Mouse (Mus musculus): ENCODE results near the gene Pla2g2f. TPM values are rescaled to one million over a fixed set of nuclear protein-coding genes. Genes with fewer than 3 reads are reported as not detected.
A peak's percentile ranks its signal among the peaks of the same experiment; 100 is the strongest.

Gene Pla2g2f
- polyA plus RNA-seq, 1 experiment from 2014 or later = 0.12 TPM

GRCm38 (mm10) chr4:138780300-138780699 is 22.9 kb upstream of the Pla2g2f start:
- 89% methylated on average over 5 of the region's 5 CpGs for WGBS

GRCm38 (mm10) chr4:138777417-138778407 is 20.3 kb upstream of the Pla2g2f start:
- Histone ChIP-seq H3K4me3 (ENCODE audit: low read depth, low read length) (no peak overlapping the region), H3K4me1 (replicated peaks; ENCODE audit: control insufficient read depth, insufficient read depth, low read length) (no peaks in the 10 kb centered on the region), H3K9me3 (ENCODE audit: control insufficient read depth, low read length) (no peaks in the 10 kb centered on the region), H3K4me2 (replicated peaks; ENCODE audit: low read depth, low read length) (no peak overlapping the region), H3K36me3 (ENCODE audit: control insufficient read depth, insufficient read depth, low read length) (no peaks in the 10 kb centered on the region), H3K27me3 (ENCODE audit: control insufficient read depth, insufficient read depth, low read length) (no peaks in the 10 kb centered on the region), H3K9ac (ENCODE audit: low read depth, low read length) (no peak overlapping the region), H3K27ac (ENCODE audit: low read depth, low read length) (peak overlapping the region; percentile 61)
- no peak for ATAC-seq (ENCODE audit: low FRiP score)
- DNase-seq (ENCODE audit: low spot score) = peak; percentile 56
- 56% methylated on average over 20 of the region's 20 CpGs for WGBS

More at GRCm38 (mm10) chr4:138780300-138780699, 22.9 kb upstream of the Pla2g2f start:
- ATAC-seq (ENCODE audit: low FRiP score) (no peak), DNase-seq (ENCODE audit: low spot score) (no peak)
- H3K4me2 ChIP-seq (replicated peaks; ENCODE audit: low read depth, low read length) = no peak overlapping the region
- no peak overlapping the region for H3K9ac ChIP-seq (ENCODE audit: low read depth, low read length)
- H3K27ac ChIP-seq (ENCODE audit: low read depth, low read length) = no peak overlapping the region
- no peaks in the 10 kb centered on the region for H3K27me3 ChIP-seq (ENCODE audit: control insufficient read depth, insufficient read depth, low read length)
- H3K4me3 ChIP-seq (ENCODE audit: low read depth, low read length) = no peak overlapping the region
- no peaks in the 10 kb centered on the region for H3K4me1 ChIP-seq (replicated peaks; ENCODE audit: control insufficient read depth, insufficient read depth, low read length)
- H3K36me3 ChIP-seq (ENCODE audit: control insufficient read depth, insufficient read depth, low read length) = no peaks in the 10 kb centered on the region
- H3K9me3 ChIP-seq (ENCODE audit: control insufficient read depth, low read length) = no peaks in the 10 kb centered on the region

- no peak for DNase-seq (ENCODE audit: low spot score)
- Histone ChIP-seq H3K36me3 (ENCODE audit: control insufficient read depth, insufficient read depth, low read length) (no peaks in the 10 kb centered on the region), H3K27me3 (ENCODE audit: control insufficient read depth, insufficient read depth, low read length) (no peaks in the 10 kb centered on the region), H3K4me2 (replicated peaks; ENCODE audit: low read depth, low read length) (no peak within 1 kb of the TSS), H3K4me1 (replicated peaks; ENCODE audit: control insufficient read depth, insufficient read depth, low read length) (no peaks in the 10 kb centered on the region), H3K4me3 (ENCODE audit: low read depth, low read length) (no peak within 1 kb of the TSS), H3K9me3 (ENCODE audit: control insufficient read depth, low read length) (no peaks in the 10 kb centered on the region), H3K27ac (ENCODE audit: low read depth, low read length) (0 out of 2 replicates have a peak within 1 kb of the TSS, but pooled peaks have one; percentile 20), H3K9ac (ENCODE audit: low read depth, low read length) (no peak within 1 kb of the TSS)
- WGBS = 92% methylated on average over 6 of the region's 6 CpGs
- no peak for ATAC-seq (ENCODE audit: low FRiP score)
These were observed 18.0 kb upstream of the Pla2g2f start, which contains the start of gene Pla2g2d for GRCm38 (mm10) chr4:138775435-138775834. Pla2g2d (plus strand) TSS chr4:138775735.

- ATAC-seq (ENCODE audit: low FRiP score) (no peak), DNase-seq (ENCODE audit: low spot score) (no peak)
- H3K27ac ChIP-seq (ENCODE audit: low read depth, low read length) = no peak overlapping the region
- H3K4me3 ChIP-seq (ENCODE audit: low read depth, low read length) = no peak overlapping the region
- H3K9ac ChIP-seq (ENCODE audit: low read depth, low read length) = no peak overlapping the region
- no peaks in the 10 kb centered on the region for H3K27me3 ChIP-seq (ENCODE audit: control insufficient read depth, insufficient read depth, low read length)
- no peaks in the 10 kb centered on the region for H3K9me3 ChIP-seq (ENCODE audit: control insufficient read depth, low read length)
- H3K36me3 ChIP-seq (ENCODE audit: control insufficient read depth, insufficient read depth, low read length) = no peaks in the 10 kb centered on the region
- H3K4me1 ChIP-seq (replicated peaks; ENCODE audit: control insufficient read depth, insufficient read depth, low read length) = no peaks in the 10 kb centered on the region
- 87% methylated on average over 5 of the region's 5 CpGs for WGBS
- H3K4me2 ChIP-seq (replicated peaks; ENCODE audit: low read depth, low read length) = no peak overlapping the region
These were observed 15.0 kb upstream of the Pla2g2f start for GRCm38 (mm10) chr4:138772386-138772785.

- no peaks in the 10 kb centered on the region for H3K9me3 ChIP-seq (ENCODE audit: control insufficient read depth, low read length)
- DNase-seq (ENCODE audit: low spot score) (no peak), ATAC-seq (ENCODE audit: low FRiP score) (no peak)
- WGBS = 88% methylated on average over 10 of the region's 10 CpGs
- H3K4me3 ChIP-seq (ENCODE audit: low read depth, low read length) = no peak overlapping the region
- H3K4me1 ChIP-seq (replicated peaks; ENCODE audit: control insufficient read depth, insufficient read depth, low read length) = no peaks in the 10 kb centered on the region
- H3K9ac ChIP-seq (ENCODE audit: low read depth, low read length) = no peak overlapping the region
- no peak overlapping the region for H3K4me2 ChIP-seq (replicated peaks; ENCODE audit: low read depth, low read length)
- no peaks in the 10 kb centered on the region for H3K36me3 ChIP-seq (ENCODE audit: control insufficient read depth, insufficient read depth, low read length)
- no peak overlapping the region for H3K27ac ChIP-seq (ENCODE audit: low read depth, low read length)
- no peaks in the 10 kb centered on the region for H3K27me3 ChIP-seq (ENCODE audit: control insufficient read depth, insufficient read depth, low read length)
These were observed 14.5 kb upstream of the Pla2g2f start for GRCm38 (mm10) chr4:138771970-138772369.

GRCm38 (mm10) chr4:138762266-138762665 is 4.8 kb upstream of the Pla2g2f start:
- H3K4me2 ChIP-seq (replicated peaks; ENCODE audit: low read depth, low read length) = no peak overlapping the region
- ATAC-seq (ENCODE audit: low FRiP score) (no peak), DNase-seq (ENCODE audit: low spot score) (no peak)
- WGBS = 81% methylated on average over 9 of the region's 9 CpGs
- H3K4me3 ChIP-seq (ENCODE audit: low read depth, low read length) = no peak overlapping the region
- H3K9ac ChIP-seq (ENCODE audit: low read depth, low read length) = no peak overlapping the region
- H3K4me1 ChIP-seq (replicated peaks; ENCODE audit: control insufficient read depth, insufficient read depth, low read length) = no peaks in the 10 kb centered on the region
- no peaks in the 10 kb centered on the region for H3K9me3 ChIP-seq (ENCODE audit: control insufficient read depth, low read length)
- no peaks in the 10 kb centered on the region for H3K27me3 ChIP-seq (ENCODE audit: control insufficient read depth, insufficient read depth, low read length)
- H3K27ac ChIP-seq (ENCODE audit: low read depth, low read length) = no peak overlapping the region
- H3K36me3 ChIP-seq (ENCODE audit: control insufficient read depth, insufficient read depth, low read length) = no peaks in the 10 kb centered on the region

GRCm38 (mm10) chr4:138755983-138756382 is 1.4 kb downstream of the Pla2g2f start:
- H3K4me2 ChIP-seq (replicated peaks; ENCODE audit: low read depth, low read length) = no peak overlapping the region
- H3K4me3 ChIP-seq (ENCODE audit: low read depth, low read length) = no peak overlapping the region
- no peaks in the 10 kb centered on the region; the same call in 1 of the 2 replicates for H3K4me1 ChIP-seq (replicated peaks; ENCODE audit: control insufficient read depth, insufficient read depth, low read length)
- no peaks in the 10 kb centered on the region for H3K27me3 ChIP-seq (ENCODE audit: control insufficient read depth, insufficient read depth, low read length)
- DNase-seq (ENCODE audit: low spot score) = no peak
- no peaks in the 10 kb centered on the region for H3K36me3 ChIP-seq (ENCODE audit: control insufficient read depth, insufficient read depth, low read length)
- no peak for ATAC-seq (ENCODE audit: low FRiP score)
- no peaks in the 10 kb centered on the region for H3K9me3 ChIP-seq (ENCODE audit: control insufficient read depth, low read length)
- no peak overlapping the region for H3K27ac ChIP-seq (ENCODE audit: low read depth, low read length)
- no peak overlapping the region for H3K9ac ChIP-seq (ENCODE audit: low read depth, low read length)
- WGBS = 83% methylated on average over 11 of the region's 11 CpGs

- Histone ChIP-seq H3K27ac (ENCODE audit: low read depth, low read length) (no peak overlapping the region), H3K4me1 (replicated peaks; ENCODE audit: control insufficient read depth, insufficient read depth, low read length) (no peaks in the 10 kb centered on the region; the same call in 1 of the 2 replicates), H3K9me3 (ENCODE audit: control insufficient read depth, low read length) (no peaks in the 10 kb centered on the region), H3K4me2 (replicated peaks; ENCODE audit: low read depth, low read length) (no peak overlapping the region), H3K36me3 (ENCODE audit: control insufficient read depth, insufficient read depth, low read length) (no peaks in the 10 kb centered on the region), H3K9ac (ENCODE audit: low read depth, low read length) (no peak overlapping the region), H3K27me3 (ENCODE audit: control insufficient read depth, insufficient read depth, low read length) (no peaks in the 10 kb centered on the region), H3K4me3 (ENCODE audit: low read depth, low read length) (no peak overlapping the region)
- ATAC-seq (ENCODE audit: low FRiP score) = no peak
- 81% methylated on average over 4 of the region's 4 CpGs for WGBS
- DNase-seq (ENCODE audit: low spot score) = no peak
These were observed 2.0 kb downstream of the Pla2g2f start for GRCm38 (mm10) chr4:138755439-138755838.

- DNase-seq (ENCODE audit: low spot score) (no peak), ATAC-seq (ENCODE audit: low FRiP score) (no peak)
- Histone ChIP-seq H3K4me1 (replicated peaks; ENCODE audit: control insufficient read depth, insufficient read depth, low read length) (no peaks in the 10 kb centered on the region; the same call in 1 of the 2 replicates), H3K4me3 (ENCODE audit: low read depth, low read length) (no peak overlapping the region), H3K27ac (ENCODE audit: low read depth, low read length) (no peak overlapping the region), H3K9me3 (ENCODE audit: control insufficient read depth, low read length) (no peaks in the 10 kb centered on the region), H3K36me3 (ENCODE audit: control insufficient read depth, insufficient read depth, low read length) (no peaks in the 10 kb centered on the region), H3K27me3 (ENCODE audit: control insufficient read depth, insufficient read depth, low read length) (no peaks in the 10 kb centered on the region), H3K4me2 (replicated peaks; ENCODE audit: low read depth, low read length) (no peak overlapping the region), H3K9ac (ENCODE audit: low read depth, low read length) (no peak overlapping the region)
- WGBS = 88% methylated on average over 9 of the region's 9 CpGs
These were observed 3.0 kb downstream of the Pla2g2f start for GRCm38 (mm10) chr4:138754432-138754831.

Data from hindbrain, embryonic 11.5 days (tissue).